ENCODE assay signal across 38 mouse cellular contexts in the genomic region with DNA sequence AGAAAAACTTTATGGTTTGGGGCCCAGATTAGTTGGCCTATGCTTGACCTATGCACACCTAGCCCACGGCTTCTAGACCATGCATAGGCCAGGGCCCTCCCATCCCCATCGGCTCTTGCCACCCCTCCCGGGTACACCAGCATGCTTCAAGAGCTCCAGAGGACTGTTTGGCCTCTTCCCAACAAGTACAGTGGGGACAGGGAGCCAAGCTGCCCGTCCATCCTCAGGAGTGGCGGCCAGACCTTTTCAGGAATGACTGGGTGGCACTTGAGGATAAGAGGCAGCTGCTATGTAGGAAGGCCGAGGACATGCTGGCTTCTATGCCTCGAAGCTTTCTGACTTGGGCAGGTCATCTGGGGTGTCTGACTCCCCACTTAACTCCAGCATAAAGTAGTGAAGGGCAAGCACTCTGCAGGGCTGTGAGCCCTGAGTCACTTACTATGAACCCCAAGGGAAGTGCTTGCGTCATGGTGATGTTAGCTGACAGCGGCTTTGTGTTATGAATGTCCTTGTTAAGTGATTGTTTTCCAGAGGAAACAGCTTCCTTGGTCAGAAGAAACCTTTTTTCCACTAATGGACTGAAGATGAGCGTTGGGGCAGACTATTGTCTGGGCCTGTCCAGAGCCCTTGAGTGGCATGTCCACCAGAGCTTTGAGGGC. TPM values are rescaled to one million over a fixed set of nuclear protein-coding genes. Genes with fewer than 3 reads are reported as not detected.
DNase-seq lines count a peak whose midpoint lies in the region; ATAC-seq lines count a peak whose summit lies in the region.
"Had no signal": no experiment of that assay in that cellular context is flagged by ENCODE, and none has a peak within 500 bp of the region (broad histone marks: within the 10 kb centered on the region; RNA-seq: fewer than 3 reads in every experiment).

No protein-coding gene starts in this region.

- H3K4me3 ChIP-seq in midbrain, embryonic 10.5 days: no peak overlapping the region
- no peak overlapping the region for H3K4me3 ChIP-seq in kidney, embryonic 15.5 days (replicated peaks)
- H3K4me3 ChIP-seq: erythroblast, embryonic 14.5 days; gastrocnemius, adult 2 months; heart, embryonic 10.5 days; limb, embryonic 10.5 days; limb, embryonic 15.5 days; liver, embryonic 13.5 days; midbrain, embryonic 13.5 days had no signal

- H3K9me3 ChIP-seq in midbrain, embryonic 10.5 days (replicated peaks): no peaks in the 10 kb centered on the region
- H3K9me3 ChIP-seq in kidney, embryonic 15.5 days (replicated peaks): no peaks in the 10 kb centered on the region
- H3K9me3 ChIP-seq: heart, embryonic 10.5 days; limb, embryonic 10.5 days; limb, embryonic 15.5 days; liver, embryonic 13.5 days; midbrain, embryonic 13.5 days had no signal

- no peak for ATAC-seq in kidney, embryonic 15.5 days (replicated peaks; ENCODE audit: low FRiP score)
- ATAC-seq: forebrain, embryonic 16.5 days; intestine, postnatal 0 days; midbrain, embryonic 13.5 days had no signal

- no peaks in the 10 kb centered on the region for H3K36me3 ChIP-seq in midbrain, embryonic 10.5 days
- H3K36me3 ChIP-seq in kidney, embryonic 15.5 days: no peaks in the 10 kb centered on the region
- H3K36me3 ChIP-seq: heart, embryonic 10.5 days; limb, embryonic 10.5 days; limb, embryonic 15.5 days; liver, embryonic 13.5 days; midbrain, embryonic 13.5 days had no signal

- H3K27ac ChIP-seq in midbrain, embryonic 10.5 days (replicated peaks): no peak overlapping the region
- no peak overlapping the region for H3K27ac ChIP-seq in kidney, embryonic 15.5 days
- H3K27ac ChIP-seq: gastrocnemius, adult 2 months; heart, embryonic 10.5 days; hindbrain, embryonic 14.5 days; limb, embryonic 10.5 days; limb, embryonic 15.5 days; liver, embryonic 13.5 days; midbrain, embryonic 13.5 days had no signal

- intact Hi-C loops in left cerebral cortex, postnatal 25 days (cut with DNase I): no loop called here

- peaks cover 17% of the 10 kb centered on the region for H3K4me1 ChIP-seq in midbrain, embryonic 10.5 days
- H3K4me1 ChIP-seq in kidney, embryonic 15.5 days: peaks cover 16% of the 10 kb centered on the region

- peak; percentile 32 to 35 for DNase-seq in heart, adult 9 months (ENCODE audit: low spot score in 2 of 2)
- no peak for DNase-seq in heart, postnatal 4 days
- DNase-seq in 3T3-L1 (ENCODE audit: low read depth, low spot score) (peak; percentile 72), NIH3T3 (ENCODE audit: low read depth) (peak; percentile 53)
- peak; percentile 50 for DNase-seq in lung, postnatal 10 days
- DNase-seq in left cerebral cortex, postnatal 25 days (ENCODE audit: low spot score in 2 of 2): no peak
- no peak for DNase-seq in midbrain, embryonic 10.5 days (ENCODE audit: low spot score)
- DNase-seq: adrenal gland, adult 8-10 months; cerebellum, adult 18-20 months; cerebellum, postnatal 10 days; gastrocnemius, adult 2 months; kidney, postnatal 36 days; layer of hippocampus, postnatal 36 days; liver, embryonic 13.5 days; lung, embryonic 14.5 days; right cerebral cortex, postnatal 14 days had no signal

- 83% methylated on average over 10 of the region's 10 CpGs for WGBS in midbrain, embryonic 10.5 days
- 78% methylated on average over 10 of the region's 10 CpGs for WGBS in kidney, embryonic 15.5 days

- H3K4me2 ChIP-seq in kidney, embryonic 15.5 days: no peak overlapping the region
- H3K4me2 ChIP-seq: hindbrain, embryonic 14.5 days; limb, embryonic 15.5 days; liver, embryonic 13.5 days; lung, embryonic 14.5 days; midbrain, embryonic 13.5 days had no signal

- H3K27me3 ChIP-seq in midbrain, embryonic 10.5 days (ENCODE audit: low read depth, poor library complexity, severe bottlenecking): peaks cover 55% of the 10 kb centered on the region
- peaks cover 43% of the 10 kb centered on the region for H3K27me3 ChIP-seq in kidney, embryonic 15.5 days

- no peak overlapping the region for H3K9ac ChIP-seq in kidney, embryonic 15.5 days
- H3K9ac ChIP-seq: hindbrain, embryonic 14.5 days; limb, embryonic 15.5 days; liver, embryonic 13.5 days; lung, embryonic 14.5 days; midbrain, embryonic 13.5 days had no signal

RNA-seq across cellular contexts. Expression of a gene that starts 1.7 kb away (rescaled TPM):
- total RNA-seq in heart, postnatal 4 days (2021): 1 to 10 TPM in 1 of 2 experiments, under 1 TPM in 1; 0.83 to 1.5 TPM
- total RNA-seq in left cerebral cortex, postnatal 25 days (2021): 10 to 100 TPM; 13.5 to 20.4 TPM
- polyA plus RNA-seq in midbrain, embryonic 10.5 days (2016; fragmentation: Nextera tagmentation; extraction: Ambion mirVana): not detected in 2 replicates
- not detected in 2 replicates for polyA plus RNA-seq in kidney, embryonic 15.5 days (2015; fragmentation: Nextera tagmentation; extraction: Ambion mirVana)
- total RNA-seq: adrenal gland, adult 8-10 months; gastrocnemius, adult 2 months; gastrocnemius, postnatal 4 days; hematopoietic stem cell, adult 5-6 weeks; megakaryocyte progenitor cell, adult 5-6 weeks; MEL; monocyte, adult 5-6 weeks had no signal
- polyA plus RNA-seq: embryonic facial prominence, embryonic 14.5 days; erythroblast, embryonic 14.5 days; forebrain, embryonic 11.5 days; heart, embryonic 16.5 days; hindbrain, embryonic 14.5 days; intestine, postnatal 0 days; kidney, embryonic 14.5 days; limb, embryonic 10.5 days; limb, embryonic 15.5 days; liver, embryonic 13.5 days; lung, embryonic 14.5 days; midbrain, embryonic 13.5 days; small intestine, adult 2 months; stomach, embryonic 14.5 days; testis, adult 2 months had no signal

RNA-seq across cellular contexts. Expression of a gene that starts 8.1 kb away (rescaled TPM):
- not detected for total RNA-seq in heart, postnatal 4 days (2021)
- total RNA-seq in left cerebral cortex, postnatal 25 days (2021): 1 to 10 TPM; 1.9 to 2.2 TPM
- not detected in 2 replicates for polyA plus RNA-seq in midbrain, embryonic 10.5 days (2016; fragmentation: Nextera tagmentation; extraction: Ambion mirVana)
- not detected in 2 replicates for polyA plus RNA-seq in kidney, embryonic 15.5 days (2015; fragmentation: Nextera tagmentation; extraction: Ambion mirVana)
- total RNA-seq: adrenal gland, adult 8-10 months; gastrocnemius, adult 2 months; gastrocnemius, postnatal 4 days; hematopoietic stem cell, adult 5-6 weeks; layer of hippocampus, postnatal 36 days; megakaryocyte progenitor cell, adult 5-6 weeks; MEL; monocyte, adult 5-6 weeks had no signal
- polyA plus RNA-seq: embryonic facial prominence, embryonic 14.5 days; erythroblast, embryonic 14.5 days; forebrain, embryonic 11.5 days; heart, embryonic 10.5 days; heart, embryonic 16.5 days; hindbrain, embryonic 14.5 days; intestine, postnatal 0 days; kidney, embryonic 14.5 days; limb, embryonic 10.5 days; limb, embryonic 15.5 days; liver, embryonic 13.5 days; lung, embryonic 14.5 days; midbrain, embryonic 13.5 days; neural tube, embryonic 14.5 days; small intestine, adult 2 months; stomach, embryonic 14.5 days; testis, adult 2 months had no signal

RNA-seq across cellular contexts. Expression of a gene that starts 20.5 kb away (rescaled TPM):
- total RNA-seq in heart, postnatal 4 days (2021): 10 to 100 TPM; 78.0 to 86.6 TPM
- 10 to 100 TPM; 76.1 to 76.8 TPM for total RNA-seq in left cerebral cortex, postnatal 25 days (2021)
- polyA plus RNA-seq in midbrain, embryonic 10.5 days (2016; fragmentation: Nextera tagmentation; extraction: Ambion mirVana): 84.8 and 89.0 TPM in 2 replicates
- polyA plus RNA-seq in kidney, embryonic 15.5 days (2015; fragmentation: Nextera tagmentation; extraction: Ambion mirVana): 89.8 and 97.7 TPM in 2 replicates

RNA-seq across cellular contexts. Expression of a gene that starts 45.8 kb away (rescaled TPM):
- 1 to 10 TPM; 8.1 to 9.2 TPM for total RNA-seq in heart, postnatal 4 days (2021)
- 1 to 10 TPM; 8.2 to 9.0 TPM for total RNA-seq in left cerebral cortex, postnatal 25 days (2021)
- polyA plus RNA-seq in midbrain, embryonic 10.5 days (2016; fragmentation: Nextera tagmentation; extraction: Ambion mirVana): 21.7 and 22.4 TPM in 2 replicates
- 17.3 TPM in 2 replicates for polyA plus RNA-seq in kidney, embryonic 15.5 days (2015; fragmentation: Nextera tagmentation; extraction: Ambion mirVana)

RNA-seq across cellular contexts. Expression of a gene that starts 45.8 kb away (rescaled TPM):
- 1 to 10 TPM; 5.5 TPM for total RNA-seq in heart, postnatal 4 days (2021)
- total RNA-seq in left cerebral cortex, postnatal 25 days (2021): 10 to 100 TPM in 1 of 2 experiments, 1 to 10 TPM in 1; 9.8 to 10.7 TPM
- 20.3 and 21.5 TPM in 2 replicates for polyA plus RNA-seq in midbrain, embryonic 10.5 days (2016; fragmentation: Nextera tagmentation; extraction: Ambion mirVana)
- 12.6 and 13.6 TPM in 2 replicates for polyA plus RNA-seq in kidney, embryonic 15.5 days (2015; fragmentation: Nextera tagmentation; extraction: Ambion mirVana)

Comparison
In these comparisons a context has a peak if more than half of its experiments do, and no peak if none do; other contexts are left out.
1. DNase-seq: peak in heart, adult 9 months (2 of 2), 3T3-L1 (single experiment), NIH3T3 (single experiment) and lung, postnatal 10 days (single experiment); none in heart, postnatal 4 days (single experiment), left cerebral cortex, postnatal 25 days (0 of 2) and midbrain, embryonic 10.5 days (single experiment).
2. RNA of a gene that starts 1.7 kb away (total RNA-seq): 13.5 to 20.4 TPM in left cerebral cortex, postnatal 25 days; 0.83 to 1.5 TPM in heart, postnatal 4 days; every median in the first group is over 4 times any median in the second.